Mouse (Mus musculus) ES-Bruce4 (cell line): ENCODE data around the gene Fcmr. TPM values are rescaled to one million over a fixed set of nuclear protein-coding genes. Genes with fewer than 3 reads are reported as not detected.

Experiments used
- H3K27ac ChIP-seq: 2 replicates; pipeline ENCODE4 v1.5.1; 2012; ENCODE audit warnings: low read length, inconsistent platforms; ENCODE audit not compliant: insufficient read depth
- H3K27me3 ChIP-seq: 2 replicates; pipeline ENCODE4 v1.6.1; 2012; ENCODE audit warnings: mild to moderate bottlenecking, low read length, inconsistent platforms; ENCODE audit not compliant: control insufficient read depth, poor library complexity, insufficient read depth, severe bottlenecking
- H3K36me3 ChIP-seq: 2 replicates; pipeline ENCODE4 v1.6.1; 2012; ENCODE audit warnings: inconsistent platforms, mild to moderate bottlenecking, low read length, moderate library complexity; ENCODE audit not compliant: control insufficient read depth, poor library complexity, insufficient read depth, severe bottlenecking
- H3K4me1 ChIP-seq: one replicate; pipeline ENCODE4 v1.8.1; 2011; ENCODE audit warnings: low read length; ENCODE audit not compliant: control insufficient read depth, insufficient read depth
- H3K4me3 ChIP-seq: 2 replicates; pipeline ENCODE4 v1.5.1; 2011; ENCODE audit warnings: low read depth, mild to moderate bottlenecking, low read length
- H3K9ac ChIP-seq: 2 replicates; pipeline ENCODE4 v1.6.1; 2012; ENCODE audit warnings: low read depth, mild to moderate bottlenecking, inconsistent platforms; ENCODE audit not compliant: poor library complexity, severe bottlenecking
- H3K9me3 ChIP-seq: replicated peaks from 2 replicates; pipeline ENCODE4 v1.6.1; 2012; ENCODE audit warnings: mild to moderate bottlenecking, low read length, inconsistent platforms; ENCODE audit not compliant: control insufficient read depth, poor library complexity, insufficient read depth, severe bottlenecking
- CTCF ChIP-seq: IDR thresholded peaks from one replicate; pipeline ENCODE4 v1.8.1; 2011; ENCODE audit warnings: low read depth, low read length
- EP300 ChIP-seq: IDR thresholded peaks from 2 replicates; pipeline ENCODE4 v1.6.1; 2011; ENCODE audit warnings: low read depth, low read length; ENCODE audit not compliant: insufficient read depth
- POLR2A ChIP-seq: IDR thresholded peaks from one replicate; pipeline ENCODE4 v1.8.1; 2011; ENCODE audit warnings: low read length; ENCODE audit not compliant: insufficient read depth
- polyA plus RNA-seq: library from polyadenylated mRNA; stranded (reverse); fragments of >200 nt; gene quantifications from 2 replicates; pipeline ENCODE4 v1.2.4, GENCODE M21; 2011; ENCODE audit warnings: low read depth; ENCODE audit not compliant: missing spikeins, insufficient read depth, insufficient read length

Gene Fcmr
- polyA plus RNA-seq, 1 experiment: not detected

DNA sequence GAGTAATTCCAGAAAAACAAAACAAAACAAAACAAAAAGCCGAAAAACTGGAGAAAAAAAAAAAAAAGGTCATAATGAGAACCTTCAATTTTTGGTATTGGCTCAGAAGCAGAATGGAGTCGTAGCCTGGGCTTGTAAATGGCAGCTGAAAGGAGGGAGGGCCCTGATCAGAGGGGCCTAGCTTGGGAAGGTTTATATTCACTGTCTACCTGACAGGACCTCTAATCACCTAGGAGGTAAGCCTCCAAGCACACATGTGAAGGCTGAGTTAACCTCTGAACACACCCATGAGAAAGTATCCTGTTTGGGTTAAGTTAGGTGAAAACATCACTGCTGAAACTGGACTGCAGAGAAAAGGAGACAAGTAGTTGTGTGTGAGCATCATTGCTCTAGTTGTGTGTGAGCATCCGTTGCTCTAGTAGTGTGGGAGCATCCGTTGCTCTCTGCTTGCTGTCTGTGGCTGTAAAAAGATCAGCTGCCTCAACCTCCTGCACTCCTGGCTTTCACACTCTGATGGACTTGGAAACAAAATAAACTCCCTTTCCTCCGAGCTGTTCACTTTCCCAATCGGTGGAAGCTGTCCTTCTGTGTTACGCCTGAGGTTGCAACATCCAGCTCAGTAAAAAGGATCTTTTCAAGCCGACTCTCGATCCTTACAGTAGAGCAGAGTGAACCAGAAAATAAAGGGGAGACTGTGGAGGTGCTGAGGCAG lies 28.0 kb downstream of the Fcmr start:
- Histone ChIP-seq H3K27ac (no peak overlapping the region), H3K4me3 (no peak overlapping the region), H3K9me3 (no peaks in the 10 kb centered on the region), H3K27me3 (no peaks in the 10 kb centered on the region), H3K36me3 (no peaks in the 10 kb centered on the region), H3K9ac (no peak overlapping the region), H3K4me1 (no peaks in the 10 kb centered on the region)
- TF ChIP-seq CTCF (no peak), EP300 (no peak), POLR2A (no peak)

DNA sequence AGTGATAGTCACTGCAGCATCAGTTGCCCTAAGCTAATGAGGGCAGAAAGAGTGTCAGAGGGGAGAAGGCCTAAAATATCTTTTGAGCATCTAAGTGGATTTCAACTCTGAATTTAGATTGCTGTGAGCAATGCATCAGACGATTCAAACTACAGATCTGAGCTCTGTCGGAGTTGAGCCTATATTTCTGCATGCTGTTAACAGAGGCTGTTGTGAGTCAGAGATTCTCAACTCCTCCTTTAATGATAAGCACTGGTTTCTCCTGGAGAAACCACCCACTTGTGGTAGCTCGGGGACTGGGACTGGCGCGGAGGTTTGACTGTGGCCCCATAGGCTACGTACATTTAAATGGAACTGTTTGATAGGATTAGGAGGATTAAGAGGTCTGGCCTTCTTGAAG lies 29.0 kb downstream of the Fcmr start:
- no peak overlapping the region for H3K4me3 ChIP-seq
- no peak overlapping the region for H3K9ac ChIP-seq
- H3K27ac ChIP-seq: no peak overlapping the region
- no peaks in the 10 kb centered on the region for H3K36me3 ChIP-seq
- TF ChIP-seq CTCF (no peak), POLR2A (no peak), EP300 (no peak)
- no peaks in the 10 kb centered on the region for H3K9me3 ChIP-seq
- no peaks in the 10 kb centered on the region for H3K4me1 ChIP-seq
- H3K27me3 ChIP-seq: no peaks in the 10 kb centered on the region

GRCm38 (mm10) chr1:130902505-130902904 lies 37.0 kb downstream of the Fcmr start:
- no peaks in the 10 kb centered on the region for H3K27me3 ChIP-seq
- no peaks in the 10 kb centered on the region for H3K4me1 ChIP-seq
- H3K36me3 ChIP-seq: no peaks in the 10 kb centered on the region
- no peak overlapping the region for H3K9ac ChIP-seq
- no peak for TF ChIP-seq CTCF
- H3K9me3 ChIP-seq: no peaks in the 10 kb centered on the region
- H3K27ac ChIP-seq: no peak overlapping the region
- no peak overlapping the region for H3K4me3 ChIP-seq

- Histone ChIP-seq H3K36me3 (no peaks in the 10 kb centered on the region), H3K27ac (no peak within 1 kb of the TSS), H3K4me1 (no peaks in the 10 kb centered on the region), H3K9ac (no peak within 1 kb of the TSS), H3K9me3 (no peaks in the 10 kb centered on the region), H3K27me3 (no peaks in the 10 kb centered on the region), H3K4me3 (no peak within 1 kb of the TSS)
- TF ChIP-seq CTCF (no peak), POLR2A (no peak), EP300 (no peak)
These were observed 46.0 kb downstream of the Fcmr start, which contains the start of gene Il20 for GRCm38 (mm10) chr1:130911401-130912010. TSS of gene Il20 (minus strand) at chr1:130911451.

DNA sequence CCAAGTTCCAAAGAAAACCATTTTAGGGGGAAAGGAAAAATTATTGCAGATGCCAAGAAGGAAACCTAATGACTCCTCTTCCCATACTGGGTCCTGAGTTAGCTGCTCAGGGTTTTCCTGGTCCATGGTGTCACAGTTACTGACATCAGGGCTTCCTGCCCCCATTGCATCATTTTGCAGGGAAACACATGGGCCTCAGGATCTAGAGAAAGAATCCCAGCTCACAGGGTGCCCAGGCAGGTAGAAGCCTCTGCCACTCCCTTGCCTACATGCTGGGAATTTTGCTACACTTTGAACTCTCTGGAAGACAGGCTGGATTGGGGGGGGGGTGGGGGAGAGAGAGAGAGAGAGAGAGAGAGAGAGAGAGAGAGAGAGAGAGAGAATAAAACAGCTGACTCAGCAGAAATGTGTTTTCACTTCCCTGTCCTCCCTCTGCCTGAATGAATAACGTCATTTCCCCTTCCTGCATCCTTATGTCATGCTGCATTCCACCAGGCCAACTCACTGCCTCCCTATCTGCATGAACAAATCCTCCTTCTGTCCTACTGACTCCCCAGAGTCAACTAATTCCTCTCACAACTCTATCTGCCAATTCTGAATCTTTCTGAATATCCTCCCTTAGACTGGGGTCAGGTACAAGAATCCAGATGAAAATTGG lies 53.0 kb downstream of the Fcmr start:
- Histone ChIP-seq H3K9me3 (no peaks in the 10 kb centered on the region), H3K4me3 (no peak overlapping the region), H3K9ac (no peak overlapping the region), H3K27ac (no peak overlapping the region), H3K27me3 (no peaks in the 10 kb centered on the region), H3K36me3 (no peaks in the 10 kb centered on the region), H3K4me1 (no peaks in the 10 kb centered on the region)
- no peak for TF ChIP-seq POLR2A

- Histone ChIP-seq H3K27ac (no peak overlapping the region), H3K36me3 (no peaks in the 10 kb centered on the region), H3K9ac (no peak overlapping the region), H3K4me1 (no peaks in the 10 kb centered on the region), H3K4me3 (no peak overlapping the region), H3K9me3 (no peaks in the 10 kb centered on the region), H3K27me3 (no peaks in the 10 kb centered on the region)
- TF ChIP-seq CTCF (peak; percentile 34), POLR2A (no peak), EP300 (no peak)
These were observed 61.0 kb downstream of the Fcmr start for GRCm38 (mm10) chr1:130926484-130926883.

Other genes starting within 250 kb of the Fcmr start
- gene Zp3r, start 236.0 kb upstream of the Fcmr start, polyA plus RNA-seq: not detected in 2 replicates
- not detected in 2 replicates for gene C4bp, start 204.0 kb upstream of the Fcmr start, polyA plus RNA-seq
- gene Gm29427, start 149.9 kb upstream of the Fcmr start, polyA plus RNA-seq: 0.35 and 0.40 TPM in 2 replicates
- gene Yod1, start 148.3 kb upstream of the Fcmr start, polyA plus RNA-seq: 6.2 and 8.1 TPM in 2 replicates
- 9.7 and 11.5 TPM in 2 replicates for gene Pfkfb2, start 136.4 kb upstream of the Fcmr start, polyA plus RNA-seq
- gene AA986860, start 133.7 kb upstream of the Fcmr start, polyA plus RNA-seq: 3.3 and 3.5 TPM in 2 replicates
- not detected in 2 replicates for gene Fcamr, start 64.8 kb upstream of the Fcmr start, polyA plus RNA-seq
- gene Pigr, start 39.0 kb upstream of the Fcmr start, polyA plus RNA-seq: not detected in 2 replicates
- gene Il24, start 21.8 kb downstream of the Fcmr start, polyA plus RNA-seq: not detected in 2 replicates
- gene Il20, start 45.8 kb downstream of the Fcmr start, polyA plus RNA-seq: not detected in 2 replicates
- not detected in 2 replicates for gene Il19, start 74.4 kb downstream of the Fcmr start, polyA plus RNA-seq
- not detected in 2 replicates for gene Il10, start 154.2 kb downstream of the Fcmr start, polyA plus RNA-seq
- 64.9 and 65.1 TPM in 2 replicates for gene Mapkapk2, start 232.2 kb downstream of the Fcmr start, polyA plus RNA-seq